Mouse (Mus musculus): ENCODE measurements around the gene Padi4.

- no peak for TF ChIP-seq CHD2 (IDR thresholded peaks at IDR 0.05; ENCODE audit: low read length)
- no peak for TF ChIP-seq CTCF (conservative IDR thresholded peaks at IDR 0.05 in 1 of 2, IDR thresholded peaks at IDR 0.05 in 1 of 2; ENCODE audit: low read depth in 2 of 2, low read length in 2 of 2)
- no peak for TF ChIP-seq EP300 (IDR thresholded peaks at IDR 0.05; ENCODE audit: low read length)
- no peak for TF ChIP-seq E2F4 (IDR thresholded peaks at IDR 0.05; ENCODE audit: insufficient replicate concordance, low read depth, low read length)
- no peak for TF ChIP-seq ZNF384 (IDR thresholded peaks at IDR 0.05; ENCODE audit: low read depth, low read length)
- TF ChIP-seq IRF4 (IDR thresholded peaks at IDR 0.05; ENCODE audit: low read depth, low read length), result no peak
- TF ChIP-seq MAX (IDR thresholded peaks at IDR 0.05; ENCODE audit: low read length), result no peak
- TF ChIP-seq POLR2AphosphoS2 (IDR thresholded peaks at IDR 0.05; ENCODE audit: low read depth, low read length), result no peak
- no peak for TF ChIP-seq ZC3H11A (IDR thresholded peaks at IDR 0.05; ENCODE audit: low read depth, low read length)
- no peak for TF ChIP-seq POLR2A (IDR thresholded peaks at IDR 0.05; ENCODE audit: low read depth, low read length)
- no peak for TF ChIP-seq MXI1 (IDR thresholded peaks at IDR 0.05; ENCODE audit: low read depth, low read length)
- no peak for TF ChIP-seq MYC (IDR thresholded peaks at IDR 0.05; ENCODE audit: low read depth, low read length)
- no peak for TF ChIP-seq BHLHE40 (IDR thresholded peaks at IDR 0.05; ENCODE audit: low read depth, low read length)
- no peak for TF ChIP-seq RAD21 (IDR thresholded peaks at IDR 0.05; ENCODE audit: low read depth, low read length)
Observed at GRCm38 (mm10) chr4:140812191-140812590, 38.2 kb upstream of the Padi4 start.

All from CH12.LX (cell line).